In genomic region chr11:98789824-98790223, GRCm38 (mm10) we compare ENCODE assay signal across 1 mouse cellular context.
TF ChIP-seq lines count a peak whose summit lies in the region.

No protein-coding gene starts in this region.

TF ChIP-seq in CH12.LX, 34 proteins besides CTCF, POLR2A, EP300 and RAD21:
- TF ChIP-seq MYC (IDR thresholded peaks at IDR 0.05; ENCODE audit: low read depth, low read length) (no peak), GABPA (IDR thresholded peaks at IDR 0.05; ENCODE audit: insufficient replicate concordance, low read depth, low read length) (no peak), KAT2A (IDR thresholded peaks at IDR 0.05; ENCODE audit: insufficient replicate concordance, low read length) (no peak)
